Mouse (Mus musculus): ENCODE measurements around the gene Ckap2. TPM values are rescaled to one million over a fixed set of nuclear protein-coding genes. Genes with fewer than 3 reads are reported as not detected.

Gene Ckap2
- polyA plus RNA-seq, 1 experiment from 2014 or later = 52.1 TPM

DNA sequence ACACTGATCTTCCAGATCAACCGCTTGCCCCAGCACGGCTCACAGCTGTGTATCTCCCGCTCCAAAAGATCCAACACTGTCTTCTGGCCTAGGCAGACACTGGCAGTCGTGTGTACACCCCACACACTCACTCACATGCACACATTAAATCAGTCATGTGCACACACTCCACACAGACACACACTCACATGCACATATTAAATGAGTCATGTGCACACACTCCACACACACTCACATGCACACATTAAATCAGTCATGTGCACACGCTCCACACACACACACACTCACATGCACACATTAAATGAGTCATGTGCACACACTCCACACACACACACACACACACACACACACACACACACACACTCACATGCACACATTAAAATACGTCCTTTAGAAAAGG lies 12.3 kb upstream of the Ckap2 start:
- no peak overlapping the region for H3K9ac ChIP-seq (ENCODE audit: low read depth, low read length)
- H3K36me3 ChIP-seq (ENCODE audit: control insufficient read depth, insufficient read depth, low read length) = no peaks in the 10 kb centered on the region; the same call in 1 of the 2 replicates
- no peak for ATAC-seq (ENCODE audit: low FRiP score)
- 93% methylated on average over 6 of the region's 6 CpGs for WGBS
- H3K27ac ChIP-seq (ENCODE audit: low read depth, low read length) = no peak overlapping the region
- no peaks in the 10 kb centered on the region for H3K4me1 ChIP-seq (replicated peaks; ENCODE audit: control insufficient read depth, insufficient read depth, low read length)
- no peaks in the 10 kb centered on the region for H3K27me3 ChIP-seq (ENCODE audit: control insufficient read depth, insufficient read depth, low read length)
- DNase-seq (ENCODE audit: low spot score) = no peak
- no peak overlapping the region for H3K4me2 ChIP-seq (replicated peaks; ENCODE audit: low read depth, low read length)
- no peak overlapping the region for H3K4me3 ChIP-seq (ENCODE audit: low read depth, low read length)
- H3K9me3 ChIP-seq (ENCODE audit: control insufficient read depth, low read length) = no peaks in the 10 kb centered on the region

DNA sequence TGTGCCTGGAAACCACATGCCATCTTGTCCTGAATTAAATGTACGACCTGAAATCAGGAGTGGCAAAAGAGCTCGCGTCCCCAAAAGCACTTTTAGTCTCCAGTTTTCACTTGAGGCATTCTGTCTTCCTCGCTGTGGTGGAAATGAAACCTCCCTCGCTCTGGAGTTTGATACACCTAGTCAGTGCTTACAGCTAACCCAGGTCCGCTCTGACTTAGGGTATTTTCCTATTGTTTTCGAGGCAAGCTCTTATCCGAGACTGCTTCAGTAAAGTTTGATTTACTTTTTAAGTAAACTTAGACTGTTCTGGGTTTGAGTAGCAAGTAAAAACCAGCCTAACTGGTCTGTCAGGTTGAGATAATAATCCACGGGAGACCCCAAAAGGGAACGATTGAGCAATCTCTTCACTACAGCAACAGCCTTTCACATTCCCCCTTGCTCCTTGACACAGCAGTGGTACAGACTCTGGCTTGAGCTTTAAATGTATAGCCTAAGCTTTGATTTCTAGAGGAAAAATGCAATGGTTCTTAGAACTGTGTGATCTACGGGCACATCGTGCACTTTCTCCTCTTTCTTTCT lies 7.9 kb upstream of the Ckap2 start:
- peak; percentile 31; the same call in 1 of the 2 replicates for ATAC-seq (ENCODE audit: low FRiP score)

DNA sequence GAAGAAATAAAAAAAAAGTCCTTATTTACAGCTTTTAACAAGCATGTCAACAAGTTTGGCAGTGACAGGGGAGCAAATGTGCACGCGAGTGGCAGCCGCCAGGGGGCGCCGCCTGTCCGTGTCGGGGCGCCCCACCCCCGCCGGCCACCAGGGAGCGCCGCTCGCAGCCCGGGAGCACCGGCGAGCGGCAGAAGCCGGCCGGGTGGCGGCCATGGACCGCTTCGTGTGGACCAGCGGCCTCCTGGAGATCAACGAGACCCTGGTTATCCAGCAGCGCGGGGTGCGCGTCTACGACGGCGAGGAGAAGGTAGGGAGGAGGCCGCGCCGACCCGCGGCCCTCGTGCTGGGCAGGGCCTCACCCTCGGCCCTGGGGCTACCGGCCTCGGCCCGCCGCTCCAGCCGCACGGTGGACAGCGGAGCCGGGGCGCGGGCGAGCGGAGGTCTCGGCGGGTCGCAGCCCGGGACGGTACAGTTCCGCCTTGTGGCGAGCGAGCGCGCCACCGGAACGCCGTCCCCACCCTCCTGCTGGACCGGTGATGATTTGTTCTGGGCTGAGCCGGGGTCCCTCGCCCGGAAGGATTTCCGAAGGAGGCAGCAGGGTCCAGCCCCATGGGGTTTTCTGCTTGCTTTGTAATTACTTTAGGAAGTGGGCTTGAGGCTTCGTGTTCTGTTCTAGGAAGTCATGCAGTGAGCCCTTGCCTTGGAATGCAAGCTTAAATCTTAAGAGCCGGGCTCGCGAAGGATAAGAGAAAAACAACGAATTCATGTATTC lies 7.2 kb upstream of the Ckap2 start, which contains the start of gene Vps36:
Gene Vps36, plus strand, starts transcription at position 150 of the 772 bp plus-strand sequence.
- no peaks in the 10 kb centered on the region for H3K9me3 ChIP-seq (ENCODE audit: control insufficient read depth, low read length)
- DNase-seq (ENCODE audit: low spot score) = peak; percentile 95

More for the DNA sequence above, 7.9 kb upstream of the Ckap2 start:
- Histone ChIP-seq H3K4me1 (replicated peaks; ENCODE audit: control insufficient read depth, insufficient read depth, low read length) (no peaks in the 10 kb centered on the region), H3K27me3 (ENCODE audit: control insufficient read depth, insufficient read depth, low read length) (no peaks in the 10 kb centered on the region), H3K9me3 (ENCODE audit: control insufficient read depth, low read length) (no peaks in the 10 kb centered on the region), H3K27ac (ENCODE audit: low read depth, low read length) (peak overlapping the region; percentile 97), H3K4me3 (ENCODE audit: low read depth, low read length) (peak overlapping the region; percentile 77), H3K4me2 (replicated peaks; ENCODE audit: low read depth, low read length) (peak overlapping the region; percentile 60), H3K36me3 (ENCODE audit: control insufficient read depth, insufficient read depth, low read length) (no peaks in the 10 kb centered on the region), H3K9ac (ENCODE audit: low read depth, low read length) (peak overlapping the region; percentile 93)
- no peak for DNase-seq (ENCODE audit: low spot score)
- WGBS = 18% methylated on average over 12 of the region's 12 CpGs

DNA sequence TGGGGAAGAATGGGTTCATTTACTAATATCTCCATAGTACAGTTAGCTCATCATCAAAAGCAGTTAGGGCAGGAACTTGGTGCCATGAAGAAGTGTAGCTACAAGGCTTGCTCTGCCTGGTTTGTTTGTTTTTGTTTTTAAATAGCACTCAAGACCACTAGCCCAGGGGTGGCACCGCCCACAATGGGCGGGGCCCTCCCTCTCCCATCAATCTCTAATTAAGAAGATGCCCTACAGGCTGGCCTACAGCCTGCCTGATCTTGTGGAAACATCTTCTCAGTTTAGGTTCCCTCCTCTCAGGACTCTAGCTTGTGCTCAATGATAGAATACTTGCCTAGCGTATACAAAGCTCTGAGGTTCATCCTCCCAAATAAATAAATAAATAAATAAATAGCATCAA lies 735 bp downstream of the Ckap2 start:
- Histone ChIP-seq H3K9ac (ENCODE audit: low read depth, low read length) (peak overlapping the region; percentile 75), H3K27ac (ENCODE audit: low read depth, low read length) (no peak overlapping the region)

More for the DNA sequence above, 7.2 kb upstream of the Ckap2 start, which contains the start of gene Vps36:
- H3K27me3 ChIP-seq (ENCODE audit: control insufficient read depth, insufficient read depth, low read length) = no peaks in the 10 kb centered on the region
- under 1% methylated on average over 64 of the region's 73 CpGs for WGBS
- no peaks in the 10 kb centered on the region for H3K36me3 ChIP-seq (ENCODE audit: control insufficient read depth, insufficient read depth, low read length)
- H3K4me1 ChIP-seq (replicated peaks; ENCODE audit: control insufficient read depth, insufficient read depth, low read length) = no peaks in the 10 kb centered on the region
- peak within 1 kb of the TSS; percentile 93 for H3K9ac ChIP-seq (ENCODE audit: low read depth, low read length)
- H3K4me2 ChIP-seq (replicated peaks; ENCODE audit: low read depth, low read length) = peak within 1 kb of the TSS; percentile 60
- peak; percentile 97 for ATAC-seq (ENCODE audit: low FRiP score)
- H3K4me3 ChIP-seq (ENCODE audit: low read depth, low read length) = peak within 1 kb of the TSS; percentile 77
- H3K27ac ChIP-seq (ENCODE audit: low read depth, low read length) = peak within 1 kb of the TSS; percentile 97

DNA sequence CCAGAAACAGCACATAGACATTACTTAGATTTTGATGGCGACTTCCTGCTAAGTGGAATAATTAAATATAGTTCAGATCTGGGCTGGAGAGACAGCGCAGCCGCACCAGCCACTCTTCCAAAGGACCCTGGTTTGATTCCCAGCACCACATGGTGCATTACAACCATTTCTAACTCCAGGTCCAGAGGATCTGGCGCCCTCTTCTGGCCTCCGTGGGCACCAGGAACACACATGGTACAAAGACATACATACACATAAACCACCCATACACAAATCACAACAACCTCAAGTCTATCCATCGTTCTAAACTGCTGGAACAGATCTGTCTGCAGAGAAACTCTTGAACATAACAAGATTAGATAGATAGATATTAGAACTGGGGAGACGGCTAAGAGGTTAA lies 9.7 kb downstream of the Ckap2 start:
- WGBS = 96% methylated on average over 7 of the region's 7 CpGs
- no peak overlapping the region for H3K9ac ChIP-seq (ENCODE audit: low read depth, low read length)
- H3K4me1 ChIP-seq (replicated peaks; ENCODE audit: control insufficient read depth, insufficient read depth, low read length) = no peaks in the 10 kb centered on the region
- ATAC-seq (ENCODE audit: low FRiP score) (no peak), DNase-seq (ENCODE audit: low spot score) (no peak)
- H3K27ac ChIP-seq (ENCODE audit: low read depth, low read length) = no peak overlapping the region
- peaks cover 14% of the 10 kb centered on the region; the same call in 1 of the 2 replicates for H3K36me3 ChIP-seq (ENCODE audit: control insufficient read depth, insufficient read depth, low read length)
- H3K4me2 ChIP-seq (replicated peaks; ENCODE audit: low read depth, low read length) = no peak overlapping the region
- no peak overlapping the region for H3K4me3 ChIP-seq (ENCODE audit: low read depth, low read length)
- H3K27me3 ChIP-seq (ENCODE audit: control insufficient read depth, insufficient read depth, low read length) = no peaks in the 10 kb centered on the region
- H3K9me3 ChIP-seq (ENCODE audit: control insufficient read depth, low read length) = no peaks in the 10 kb centered on the region

More for the DNA sequence above, 735 bp downstream of the Ckap2 start:
- peak overlapping the region; percentile 77 for H3K4me3 ChIP-seq (ENCODE audit: low read depth, low read length)
- H3K4me2 ChIP-seq (replicated peaks; ENCODE audit: low read depth, low read length) = peak overlapping the region; percentile 68
- ATAC-seq (ENCODE audit: low FRiP score) (peak; percentile 75), DNase-seq (ENCODE audit: low spot score) (peak; percentile 72)
- H3K27me3 ChIP-seq (ENCODE audit: control insufficient read depth, insufficient read depth, low read length) = no peaks in the 10 kb centered on the region
- H3K9me3 ChIP-seq (ENCODE audit: control insufficient read depth, low read length) = no peaks in the 10 kb centered on the region
- WGBS = 1% methylated on average over 3 of the region's 3 CpGs
- H3K36me3 ChIP-seq (ENCODE audit: control insufficient read depth, insufficient read depth, low read length) = no peaks in the 10 kb centered on the region
- no peaks in the 10 kb centered on the region for H3K4me1 ChIP-seq (replicated peaks; ENCODE audit: control insufficient read depth, insufficient read depth, low read length)

DNA sequence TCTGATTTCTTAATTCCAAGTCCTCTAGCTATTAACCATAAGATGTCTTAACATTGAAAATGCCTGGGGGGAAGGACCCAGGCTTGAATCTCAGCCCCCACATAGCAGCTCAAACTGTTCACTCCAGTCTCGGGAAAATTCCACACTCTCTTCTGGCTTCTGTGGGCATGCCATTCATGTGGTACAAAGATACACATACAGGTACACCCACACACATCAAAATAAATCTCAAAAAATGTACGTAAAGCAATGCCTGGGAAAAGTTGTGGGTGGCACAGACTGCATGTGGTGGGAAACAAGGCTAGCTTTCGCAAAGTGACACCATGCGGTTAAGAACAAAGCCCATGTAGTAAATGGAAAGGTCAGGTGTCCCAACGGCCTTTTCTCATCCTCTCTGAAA lies 16.5 kb downstream of the Ckap2 start:
- H3K27ac ChIP-seq (ENCODE audit: low read depth, low read length) = no peak overlapping the region
- no peaks in the 10 kb centered on the region for H3K27me3 ChIP-seq (ENCODE audit: control insufficient read depth, insufficient read depth, low read length)
- H3K4me2 ChIP-seq (replicated peaks; ENCODE audit: low read depth, low read length) = no peak overlapping the region
- ATAC-seq (ENCODE audit: low FRiP score) = no peak
- no peak overlapping the region for H3K4me3 ChIP-seq (ENCODE audit: low read depth, low read length)
- no peaks in the 10 kb centered on the region for H3K9me3 ChIP-seq (ENCODE audit: control insufficient read depth, low read length)
- H3K36me3 ChIP-seq (ENCODE audit: control insufficient read depth, insufficient read depth, low read length) = peaks cover 2% of the 10 kb centered on the region; the same call in 1 of the 2 replicates
- H3K9ac ChIP-seq (ENCODE audit: low read depth, low read length) = no peak overlapping the region
- DNase-seq (ENCODE audit: low spot score) = no peak
- WGBS = 94% methylated on average over 5 of the region's 5 CpGs
- H3K4me1 ChIP-seq (replicated peaks; ENCODE audit: control insufficient read depth, insufficient read depth, low read length) = no peaks in the 10 kb centered on the region

DNA sequence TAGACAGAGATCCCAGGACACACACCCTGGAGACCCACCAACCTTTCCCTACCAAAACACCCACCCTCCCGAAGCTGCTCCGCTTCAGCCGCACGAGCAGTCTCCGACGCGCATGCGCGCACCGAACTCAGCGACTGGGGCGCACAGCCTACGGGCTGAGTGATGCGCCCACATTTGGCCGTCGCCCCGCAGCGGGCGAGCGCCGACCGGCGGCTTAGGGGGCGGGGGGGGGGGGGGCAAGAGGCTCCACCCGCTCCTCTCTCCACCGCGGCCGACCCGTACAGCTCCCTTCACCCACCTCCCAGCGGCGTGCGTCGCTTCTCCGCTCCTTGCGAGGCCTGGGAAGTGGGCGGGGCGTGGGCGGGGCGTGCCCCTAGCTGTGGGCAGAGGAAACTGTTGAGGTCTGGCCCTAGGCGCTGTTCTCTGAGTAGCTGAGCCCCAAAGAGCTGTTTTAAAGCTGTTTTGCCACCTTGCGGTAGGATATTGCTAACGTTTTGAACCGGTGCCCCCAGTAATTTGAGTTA lies 19.5 kb downstream of the Ckap2 start, which contains the start of gene Nek3:
Gene Nek3, minus strand, starts transcription at position 356 of the 524 bp plus-strand sequence.
- H3K9me3 ChIP-seq (ENCODE audit: control insufficient read depth, low read length) = no peaks in the 10 kb centered on the region
- H3K36me3 ChIP-seq (ENCODE audit: control insufficient read depth, insufficient read depth, low read length) = no peaks in the 10 kb centered on the region
- WGBS = under 1% methylated on average over 30 of the region's 43 CpGs
- H3K27me3 ChIP-seq (ENCODE audit: control insufficient read depth, insufficient read depth, low read length) = no peaks in the 10 kb centered on the region
- no peaks in the 10 kb centered on the region for H3K4me1 ChIP-seq (replicated peaks; ENCODE audit: control insufficient read depth, insufficient read depth, low read length)
- ATAC-seq (ENCODE audit: low FRiP score) (peak; percentile 98), DNase-seq (ENCODE audit: low spot score) (peak; percentile 92)
- peak within 1 kb of the TSS; percentile 57 for H3K4me3 ChIP-seq (ENCODE audit: low read depth, low read length)
- H3K4me2 ChIP-seq (replicated peaks; ENCODE audit: low read depth, low read length) = peak within 1 kb of the TSS; percentile 15
- peak within 1 kb of the TSS; percentile 70; the same call in 1 of the 2 replicates for H3K27ac ChIP-seq (ENCODE audit: low read depth, low read length)
- peak within 1 kb of the TSS; percentile 47 for H3K9ac ChIP-seq (ENCODE audit: low read depth, low read length)

DNA sequence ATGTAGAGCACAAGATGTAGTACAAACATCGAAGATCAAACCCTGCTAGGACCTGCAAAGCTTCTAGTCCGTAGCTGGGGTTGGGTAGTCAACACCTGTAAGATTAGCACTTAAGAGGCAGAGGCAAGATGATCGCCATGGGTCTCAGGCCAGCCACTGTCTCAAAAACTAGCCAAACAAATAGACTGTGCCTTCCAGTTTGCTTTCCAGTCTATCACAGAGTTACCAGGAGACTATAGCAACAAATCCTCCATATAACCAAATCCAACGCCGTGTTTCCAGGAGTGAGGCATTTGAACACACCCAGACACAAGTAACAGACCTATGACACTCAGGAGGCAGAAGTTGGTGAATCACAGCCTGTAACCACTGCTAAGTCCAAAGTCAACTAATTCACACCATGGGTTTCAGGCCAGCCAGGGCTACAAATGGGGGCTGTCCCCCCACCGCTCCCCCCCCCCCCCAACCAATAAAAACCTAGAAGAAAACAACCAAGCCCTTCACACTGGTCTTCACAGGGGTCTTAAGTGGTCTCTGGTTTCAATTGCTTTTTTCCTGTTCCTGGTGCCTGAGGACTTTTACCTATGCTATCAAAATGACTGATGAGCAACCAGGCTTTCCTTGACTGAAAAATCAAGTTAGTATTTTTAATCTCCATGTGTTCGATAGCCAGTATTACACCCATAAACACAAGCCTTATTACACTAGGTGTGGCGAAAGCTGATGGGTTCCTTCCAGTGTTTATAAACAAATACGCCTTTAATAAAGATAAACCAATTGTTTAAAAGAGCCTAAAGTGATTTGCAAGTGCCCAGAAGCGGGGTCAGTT lies 20.2 kb downstream of the Ckap2 start:
- peak overlapping the region; percentile 15 for H3K4me2 ChIP-seq (replicated peaks; ENCODE audit: low read depth, low read length)
- peak; percentile 62 for ATAC-seq (ENCODE audit: low FRiP score)
- peak overlapping the region; percentile 70; the same call in 1 of the 2 replicates for H3K27ac ChIP-seq (ENCODE audit: low read depth, low read length)
- H3K4me1 ChIP-seq (replicated peaks; ENCODE audit: control insufficient read depth, insufficient read depth, low read length) = no peaks in the 10 kb centered on the region
- H3K4me3 ChIP-seq (ENCODE audit: low read depth, low read length) = peak overlapping the region; percentile 57
- H3K36me3 ChIP-seq (ENCODE audit: control insufficient read depth, insufficient read depth, low read length) = no peaks in the 10 kb centered on the region
- no peaks in the 10 kb centered on the region for H3K9me3 ChIP-seq (ENCODE audit: control insufficient read depth, low read length)
- peak overlapping the region; percentile 47 for H3K9ac ChIP-seq (ENCODE audit: low read depth, low read length)
- H3K27me3 ChIP-seq (ENCODE audit: control insufficient read depth, insufficient read depth, low read length) = no peaks in the 10 kb centered on the region
- peak; percentile 7 for DNase-seq (ENCODE audit: low spot score)
- WGBS = 59% methylated on average over 10 of the region's 10 CpGs
